Mouse (Mus musculus) megakaryocyte, embryonic 14.5 days (primary cell): ENCODE data around the gene Gm6793.

Source experiments
- FLI1 ChIP-seq: IDR thresholded peaks from 2 replicates; pipeline ENCODE4 v1.6.1; 2012; ENCODE audit warnings: low read length, inconsistent platforms, mixed read lengths
- GATA1 ChIP-seq: IDR thresholded peaks from 3 replicates; pipeline ENCODE4 v1.6.1; 2012; ENCODE audit warnings: mixed read lengths, low read length, inconsistent platforms, borderline replicate concordance

DNA sequence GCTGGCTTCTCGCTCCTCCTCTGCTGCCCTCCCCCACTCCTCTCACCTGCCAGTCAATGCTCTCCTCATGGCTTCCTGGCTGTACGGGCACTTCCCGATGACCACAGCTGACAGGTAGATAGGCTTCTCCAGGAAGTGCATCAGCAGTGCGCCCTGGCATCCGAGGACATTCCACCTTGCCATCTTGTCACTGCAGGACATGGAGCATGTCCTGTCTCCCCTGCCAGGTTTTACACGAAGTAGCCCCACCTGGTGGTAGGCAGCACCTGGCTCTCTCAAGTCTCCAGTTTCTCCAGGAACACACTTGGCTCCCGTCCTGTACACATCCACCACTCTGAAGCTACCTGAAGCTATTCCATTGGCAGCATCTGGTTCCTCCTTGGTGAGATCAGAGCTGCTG is 32.7 kb downstream of the Gm6793 start:
- TF ChIP-seq GATA1 (no peak), FLI1 (no peak)
